Mouse (Mus musculus) stomach, embryonic 15.5 days (tissue): ENCODE results near the gene Gm1123. TPM values are rescaled to one million over a fixed set of nuclear protein-coding genes. Genes with fewer than 3 reads are reported as not detected.

Source experiments
- ATAC-seq: fragments of 200-750 bp; cut with Nextera tagmentation; 2 replicates; pipeline ENCODE4 v1.8.0; 2017; ENCODE audit warnings: low read depth, moderate number of reproducible peaks, moderate TSS enrichment; ENCODE audit not compliant: insufficient read depth, low FRiP score
- H3K27ac ChIP-seq: fragments of 300-500 bp; sonication (generic); 2 replicates; pipeline ENCODE4 v1.5.1; 2015; ENCODE audit warnings: mild to moderate bottlenecking, inconsistent platforms
- H3K27me3 ChIP-seq: fragments of 300-500 bp; sonication (generic); replicated peaks from 2 replicates; pipeline ENCODE4 v1.6.1; 2015; ENCODE audit warnings: inconsistent platforms
- H3K36me3 ChIP-seq: fragments of 300-500 bp; sonication (generic); 2 replicates; pipeline ENCODE4 v1.6.1; 2015; ENCODE audit warnings: inconsistent platforms
- H3K4me1 ChIP-seq: fragments of 300-500 bp; sonication (generic); 2 replicates; pipeline ENCODE4 v1.6.1; 2015; ENCODE audit warnings: inconsistent platforms
- H3K4me2 ChIP-seq: fragments of 300-500 bp; sonication (generic); 2 replicates; pipeline ENCODE4 v1.6.1; 2015; ENCODE audit warnings: mild to moderate bottlenecking, inconsistent platforms
- H3K4me3 ChIP-seq: fragments of 300-500 bp; sonication (generic); replicated peaks from 2 replicates; pipeline ENCODE4 v1.5.1; 2015; ENCODE audit warnings: inconsistent platforms
- H3K9ac ChIP-seq: fragments of 300-500 bp; sonication (generic); 2 replicates; pipeline ENCODE4 v1.6.1; 2015; ENCODE audit warnings: inconsistent platforms
- H3K9me3 ChIP-seq: fragments of 300-500 bp; sonication (generic); 2 replicates; pipeline ENCODE4 v1.6.1; 2016; ENCODE audit warnings: inconsistent platforms
- WGBS: fragments of 180-500 bp; shearing (Covaris S2); methylation state at CpG from one replicate; pipeline ENCODE4 v1.1.7; 2015; 5-methylcytosine and 5-hydroxymethylcytosine counted together
- polyA plus RNA-seq: library from polyadenylated mRNA; unstranded; fragments of >200 nt; fragmentation: Nextera tagmentation; extraction: Ambion mirVana; gene quantifications from 2 replicates; pipeline ENCODE4 v1.2.1, GENCODE M21; 2015

Gm1123 gene
- polyA plus RNA-seq, 1 experiment from 2014 or later: 2.9 TPM

GRCm38 (mm10) chr9:98963661-98964060 is 71.9 kb downstream of the Gm1123 start:
- Histone ChIP-seq H3K27ac (no peak overlapping the region), H3K4me2 (no peak overlapping the region), H3K9me3 (no peaks in the 10 kb centered on the region), H3K9ac (no peak overlapping the region), H3K4me1 (no peaks in the 10 kb centered on the region; the same call in 1 of the 2 replicates), H3K36me3 (no peaks in the 10 kb centered on the region), H3K4me3 (no peak overlapping the region), H3K27me3 (peaks cover 81% of the 10 kb centered on the region)
- ATAC-seq: no peak
- WGBS: 7% methylated on average over 18 of the region's 18 CpGs

DNA sequence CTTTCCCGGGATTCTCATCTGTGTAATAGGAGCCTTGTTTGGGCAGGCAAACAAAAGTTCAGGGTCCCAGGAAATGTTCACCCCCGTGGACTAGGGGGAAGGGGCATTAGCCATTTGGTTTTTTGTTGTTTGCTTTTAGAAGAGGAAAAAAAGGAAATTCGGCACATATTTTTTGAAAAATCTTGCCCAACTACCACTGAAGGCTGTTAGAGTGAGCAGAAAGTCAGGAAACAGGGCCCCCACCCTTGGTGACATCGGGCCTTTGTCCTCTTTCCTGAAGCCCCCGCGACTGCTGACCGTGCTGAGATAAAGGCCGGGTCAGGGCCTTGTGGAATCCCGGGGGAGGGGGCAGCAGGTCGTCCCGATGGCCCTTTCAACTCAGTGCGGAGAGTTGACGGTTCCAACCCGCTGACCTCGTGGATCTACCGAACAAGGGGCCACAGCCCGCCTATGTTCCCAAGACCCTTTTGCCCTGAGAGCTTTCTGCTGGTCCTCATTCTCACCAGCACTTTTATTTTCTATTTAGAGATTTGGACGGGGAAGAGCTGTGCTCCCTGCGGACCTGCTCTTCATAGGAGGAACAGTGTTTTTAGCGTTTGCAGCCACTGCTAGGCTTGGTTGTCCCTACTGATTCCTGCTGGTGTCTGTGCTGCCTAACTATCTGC is 72.9 kb downstream of the Gm1123 start:
- H3K9ac ChIP-seq: no peak overlapping the region
- H3K4me1 ChIP-seq: no peaks in the 10 kb centered on the region; the same call in 1 of the 2 replicates
- H3K27ac ChIP-seq: no peak overlapping the region
- ATAC-seq: no peak
- no peak overlapping the region for H3K4me3 ChIP-seq
- H3K27me3 ChIP-seq: peaks cover 90% of the 10 kb centered on the region
- no peaks in the 10 kb centered on the region for H3K9me3 ChIP-seq
- no peaks in the 10 kb centered on the region for H3K36me3 ChIP-seq
- 1% methylated on average over 20 of the region's 20 CpGs for WGBS
- H3K4me2 ChIP-seq: no peak overlapping the region

DNA sequence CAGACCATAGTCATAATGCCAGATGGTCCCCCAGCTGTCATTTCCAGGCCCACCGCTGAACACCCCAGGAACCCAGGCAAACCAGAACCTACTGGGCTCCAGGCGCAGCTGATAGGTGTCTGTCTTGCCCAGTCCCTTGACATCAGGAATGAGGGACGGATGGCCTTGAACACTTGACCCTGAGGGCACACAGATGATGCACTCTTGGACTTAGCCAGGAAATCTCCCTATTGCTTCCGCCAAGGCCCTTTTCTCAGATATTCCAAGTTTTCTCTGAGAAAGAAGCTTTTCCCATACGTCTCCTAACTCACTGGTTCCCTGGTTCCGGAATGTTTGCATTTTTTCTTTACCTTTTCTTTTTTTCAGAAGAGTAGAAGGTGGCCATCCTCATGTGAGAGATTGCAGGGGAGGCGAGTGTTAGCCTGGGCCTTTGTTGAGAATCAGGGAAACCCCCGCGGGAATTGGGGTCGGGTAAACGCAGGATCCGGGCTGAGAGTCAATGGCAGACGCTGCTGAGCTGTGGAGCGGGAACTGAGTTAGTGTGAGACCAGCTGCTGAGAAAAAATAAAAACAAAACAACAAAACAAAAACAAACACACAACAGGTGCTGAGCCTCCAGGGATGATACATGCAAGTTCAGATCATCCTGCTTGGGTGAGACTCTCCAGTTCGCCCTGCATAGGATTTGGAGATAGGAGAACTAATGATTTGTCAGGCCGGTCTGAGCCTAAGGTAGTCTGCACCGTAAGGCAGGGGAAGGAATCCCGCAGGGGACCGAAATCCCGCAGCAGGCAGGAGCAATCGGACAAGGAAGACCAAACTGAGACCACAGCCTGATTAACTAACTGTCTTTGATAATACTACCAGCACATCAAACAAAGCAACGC is 73.7 kb downstream of the Gm1123 start:
- Histone ChIP-seq H3K9me3 (no peaks in the 10 kb centered on the region), H3K4me2 (no peak overlapping the region), H3K4me3 (no peak overlapping the region), H3K27ac (no peak overlapping the region), H3K36me3 (no peaks in the 10 kb centered on the region), H3K27me3 (peaks cover 90% of the 10 kb centered on the region), H3K9ac (no peak overlapping the region), H3K4me1 (peaks cover 2% of the 10 kb centered on the region; the same call in 1 of the 2 replicates)
- WGBS: 8% methylated on average over 22 of the region's 22 CpGs
- no peak for ATAC-seq

- Histone ChIP-seq H3K27me3 (peaks cover 95% of the 10 kb centered on the region), H3K27ac (no peak overlapping the region), H3K36me3 (no peaks in the 10 kb centered on the region), H3K4me3 (no peak overlapping the region), H3K9me3 (no peaks in the 10 kb centered on the region), H3K4me2 (no peak overlapping the region), H3K9ac (no peak overlapping the region), H3K4me1 (peaks cover 17% of the 10 kb centered on the region)
- 18% methylated on average over 5 of the region's 5 CpGs for WGBS
- no peak for ATAC-seq
Observed at GRCm38 (mm10) chr9:98960348-98960747, 75.2 kb downstream of the Gm1123 start.

GRCm38 (mm10) chr9:98959851-98960250 is 75.7 kb downstream of the Gm1123 start:
- Histone ChIP-seq H3K36me3 (no peaks in the 10 kb centered on the region), H3K9ac (no peak overlapping the region), H3K4me3 (no peak overlapping the region), H3K9me3 (no peaks in the 10 kb centered on the region), H3K4me1 (peaks cover 22% of the 10 kb centered on the region), H3K27me3 (peaks cover 95% of the 10 kb centered on the region), H3K4me2 (no peak overlapping the region), H3K27ac (no peak overlapping the region)
- 27% methylated on average over 3 of the region's 3 CpGs for WGBS
- no peak for ATAC-seq

DNA sequence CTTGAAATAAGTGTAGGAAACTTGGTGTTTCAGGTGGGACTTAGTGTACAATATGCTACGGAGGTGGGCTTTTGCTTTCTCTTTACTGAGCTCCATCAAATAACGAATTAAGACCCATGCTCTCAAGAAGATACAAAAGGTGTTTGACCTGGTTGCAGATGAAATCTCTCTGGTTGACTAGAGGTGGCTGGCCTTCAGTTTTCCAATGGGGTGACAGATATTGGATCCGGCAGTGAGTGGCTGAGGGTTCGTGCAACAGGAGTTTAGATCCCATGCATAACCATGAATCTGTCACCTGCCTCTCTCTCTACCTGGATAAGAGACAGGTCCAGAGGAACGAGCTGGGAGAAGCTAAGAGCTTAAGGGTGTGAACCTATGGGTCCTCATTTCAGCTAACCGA is 76.9 kb downstream of the Gm1123 start:
- H3K36me3 ChIP-seq: no peaks in the 10 kb centered on the region
- no peaks in the 10 kb centered on the region for H3K9me3 ChIP-seq
- 4% methylated on average over 6 of the region's 6 CpGs for WGBS
- peaks cover 99% of the 10 kb centered on the region for H3K27me3 ChIP-seq
- H3K27ac ChIP-seq: no peak overlapping the region
- no peak overlapping the region for H3K4me2 ChIP-seq
- no peak for ATAC-seq
- H3K4me1 ChIP-seq: peaks cover 27% of the 10 kb centered on the region
- H3K9ac ChIP-seq: no peak overlapping the region
- H3K4me3 ChIP-seq: no peak overlapping the region

DNA sequence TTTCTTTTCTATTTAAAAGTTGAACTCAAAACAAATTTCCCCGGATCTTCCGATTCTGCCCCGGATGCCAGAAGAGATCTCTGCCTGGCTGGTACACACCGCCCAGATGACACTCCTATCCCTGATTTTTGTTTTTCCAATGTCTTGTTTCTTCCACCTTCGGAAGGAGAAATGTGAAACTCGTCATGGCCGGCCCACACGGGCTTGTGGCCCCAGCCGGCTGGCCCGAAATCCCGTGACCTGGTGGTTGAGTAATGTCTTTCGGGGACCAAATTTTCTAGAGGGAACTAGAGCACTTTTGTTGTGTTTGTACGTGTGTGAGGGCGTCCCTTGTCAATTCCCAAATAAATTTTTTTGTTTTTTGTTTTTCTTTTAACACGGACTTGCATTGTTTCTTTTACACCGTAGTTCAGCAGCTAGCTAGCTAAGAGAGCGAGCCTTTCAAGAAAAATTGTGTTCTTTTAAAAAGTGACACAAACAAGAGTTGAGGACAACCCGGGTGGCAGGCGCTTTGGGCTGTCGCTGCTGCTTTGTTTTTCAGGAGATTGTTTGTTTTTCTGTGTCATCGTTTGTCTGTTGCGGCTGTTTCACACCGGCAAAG is 77.7 kb downstream of the Gm1123 start:
- Histone ChIP-seq H3K27me3 (peaks cover 99% of the 10 kb centered on the region), H3K9ac (no peak overlapping the region), H3K4me1 (peaks cover 27% of the 10 kb centered on the region), H3K9me3 (no peaks in the 10 kb centered on the region), H3K27ac (no peak overlapping the region), H3K4me3 (no peak overlapping the region), H3K36me3 (no peaks in the 10 kb centered on the region), H3K4me2 (no peak overlapping the region)
- ATAC-seq: no peak
- WGBS: 1% methylated on average over 23 of the region's 23 CpGs

Other genes with a start within 250 kb of the Gm1123 start
- gene Prr23a1, start 193.2 kb downstream of the Gm1123 start, polyA plus RNA-seq: not detected in 2 replicates
- gene Prr23a2, start 179.2 kb downstream of the Gm1123 start, polyA plus RNA-seq: not detected in 2 replicates
- gene Prr23a3, start 170.9 kb downstream of the Gm1123 start, polyA plus RNA-seq: 0.06 TPM in 1 of 2 replicates, not detected in the other
- not detected in 2 replicates for gene 7420426K07Rik, start 132.6 kb downstream of the Gm1123 start, polyA plus RNA-seq
- not detected in 2 replicates for gene Foxl2, start 80.4 kb downstream of the Gm1123 start, polyA plus RNA-seq
- gene Faim, start 49.3 kb downstream of the Gm1123 start, polyA plus RNA-seq: 41.5 and 42.1 TPM in 2 replicates
- 1.3 TPM in 2 replicates for gene Pik3cb, start 104.9 kb upstream of the Gm1123 start, polyA plus RNA-seq
- gene Faiml, start 201.5 kb upstream of the Gm1123 start, polyA plus RNA-seq: not detected in 2 replicates
- 30.0 and 32.9 TPM in 2 replicates for gene Cep70, start 207.7 kb upstream of the Gm1123 start, polyA plus RNA-seq